In genomic region chr5:33628820-33629300, GRCm38 (mm10) we compare ENCODE assay signal across 8 mouse cellular contexts. TPM values are rescaled to one million over a fixed set of nuclear protein-coding genes. Genes with fewer than 3 reads are reported as not detected.
DNase-seq lines count a peak whose midpoint lies in the region; ATAC-seq lines count a peak whose summit lies in the region.

No protein-coding gene starts in this region.

- H3K9me3 ChIP-seq in forebrain, embryonic 10.5 days: no peaks in the 10 kb centered on the region

- peaks cover 14% of the 10 kb centered on the region for H3K36me3 ChIP-seq in forebrain, embryonic 10.5 days (replicated peaks)

- ATAC-seq in megakaryocyte, adult 5-6 weeks (ENCODE audit: poor library complexity, severe bottlenecking): peak; percentile 13

- peak; percentile 50 to 77 for DNase-seq in heart, adult 18-20 months
- no peak for DNase-seq in heart, adult 11 months
- DNase-seq in adrenal gland, postnatal 10 days: peak; percentile 73
- peak; percentile 64 for DNase-seq in forebrain, embryonic 10.5 days (ENCODE audit: extremely low spot score, low spot score)
- DNase-seq in heart, postnatal 4 days: peak; percentile 61
- DNase-seq in layer of hippocampus, postnatal 10 days (ENCODE audit: low spot score in 2 of 2): peak; percentile 46 to 58
- DNase-seq in spleen, postnatal 14 days (ENCODE audit: low spot score in 2 of 2): peak; percentile 30 to 57

- H3K27me3 ChIP-seq in forebrain, embryonic 10.5 days (ENCODE audit: poor library complexity, severe bottlenecking): no peaks in the 10 kb centered on the region

- H3K27ac ChIP-seq in forebrain, embryonic 10.5 days: peak overlapping the region; percentile 92

- 0% methylated on average over 24 of the region's 24 CpGs for WGBS in forebrain, embryonic 10.5 days

- peak overlapping the region; percentile 92 for H3K4me3 ChIP-seq in forebrain, embryonic 10.5 days

- peaks cover 36% of the 10 kb centered on the region for H3K4me1 ChIP-seq in forebrain, embryonic 10.5 days

RNA-seq across cellular contexts. Expression of gene Fam53a, which starts 0.6 kb away (rescaled TPM):
- total RNA-seq in heart, adult 18-20 months (2021): 10 to 100 TPM; 21.6 to 28.7 TPM
- total RNA-seq in adrenal gland, postnatal 10 days (2021): 10 to 100 TPM; 25.2 to 28.6 TPM
- 70.0 and 73.0 TPM in 2 replicates for polyA plus RNA-seq in forebrain, embryonic 10.5 days (2016; fragmentation: Nextera tagmentation; extraction: Ambion mirVana)
- total RNA-seq in heart, postnatal 4 days (2021): 10 to 100 TPM; 27.3 to 31.4 TPM
- 10 to 100 TPM; 20.4 to 24.0 TPM for total RNA-seq in layer of hippocampus, postnatal 10 days (2021)
- 14.0 and 14.4 TPM in 2 replicates for total RNA-seq in megakaryocyte, adult 5-6 weeks (2015)
- total RNA-seq in megakaryocyte, adult 5-6 weeks (2017): 8.2 and 9.4 TPM in 2 replicates

RNA-seq across cellular contexts. Expression of gene Gm9903, which starts 0.9 kb away (rescaled TPM):
- 1 to 10 TPM in 1 of 2 experiments, under 1 TPM in 1; 0.87 to 1.2 TPM for total RNA-seq in heart, adult 18-20 months (2021)
- under 1 TPM; 0.39 to 0.48 TPM for total RNA-seq in adrenal gland, postnatal 10 days (2021)
- 0.41 and 0.52 TPM in 2 replicates for polyA plus RNA-seq in forebrain, embryonic 10.5 days (2016; fragmentation: Nextera tagmentation; extraction: Ambion mirVana)
- 1 to 10 TPM; 1.2 to 1.5 TPM for total RNA-seq in heart, postnatal 4 days (2021)
- total RNA-seq in layer of hippocampus, postnatal 10 days (2021): under 1 TPM in 1 of 2 experiments, not detected in 1; 0.73 TPM
- 0.32 and 0.36 TPM in 2 replicates for total RNA-seq in megakaryocyte, adult 5-6 weeks (2015)
- 0.07 and 0.57 TPM in 2 replicates for total RNA-seq in megakaryocyte, adult 5-6 weeks (2017)

RNA-seq across cellular contexts. Expression of gene Slbp, which starts 23.5 kb away (rescaled TPM):
- 10 to 100 TPM; 13.5 to 14.7 TPM for total RNA-seq in heart, adult 18-20 months (2021)
- total RNA-seq in adrenal gland, postnatal 10 days (2021): 10 to 100 TPM; 50.1 to 56.5 TPM
- polyA plus RNA-seq in forebrain, embryonic 10.5 days (2016; fragmentation: Nextera tagmentation; extraction: Ambion mirVana): 335 and 357 TPM in 2 replicates
- 10 to 100 TPM; 33.4 to 41.5 TPM for total RNA-seq in heart, postnatal 4 days (2021)
- 10 to 100 TPM; 28.7 to 31.7 TPM for total RNA-seq in layer of hippocampus, postnatal 10 days (2021)
- total RNA-seq in megakaryocyte, adult 5-6 weeks (2015): 215 and 221 TPM in 2 replicates
- 234 and 254 TPM in 2 replicates for total RNA-seq in megakaryocyte, adult 5-6 weeks (2017)

RNA-seq across cellular contexts. Expression of gene Tacc3, which starts 29.1 kb away (rescaled TPM):
- 1 to 10 TPM; 1.5 to 2.5 TPM for total RNA-seq in heart, adult 18-20 months (2021)
- total RNA-seq in adrenal gland, postnatal 10 days (2021): 10 to 100 TPM; 24.0 to 31.5 TPM
- 349 TPM in 2 replicates for polyA plus RNA-seq in forebrain, embryonic 10.5 days (2016; fragmentation: Nextera tagmentation; extraction: Ambion mirVana)
- total RNA-seq in heart, postnatal 4 days (2021): 10 to 100 TPM; 53.3 to 56.9 TPM
- 10 to 100 TPM; 12.4 to 14.1 TPM for total RNA-seq in layer of hippocampus, postnatal 10 days (2021)
- 162 and 163 TPM in 2 replicates for total RNA-seq in megakaryocyte, adult 5-6 weeks (2015)
- total RNA-seq in megakaryocyte, adult 5-6 weeks (2017): 165 and 193 TPM in 2 replicates

RNA-seq across cellular contexts. Expression of gene Tmem129, which starts 29.4 kb away (rescaled TPM):
- total RNA-seq in heart, adult 18-20 months (2021): 10 to 100 TPM; 19.5 to 19.6 TPM
- 10 to 100 TPM; 18.6 to 21.7 TPM for total RNA-seq in adrenal gland, postnatal 10 days (2021)
- 38.0 and 39.5 TPM in 2 replicates for polyA plus RNA-seq in forebrain, embryonic 10.5 days (2016; fragmentation: Nextera tagmentation; extraction: Ambion mirVana)
- 10 to 100 TPM; 16.0 to 19.2 TPM for total RNA-seq in heart, postnatal 4 days (2021)
- total RNA-seq in layer of hippocampus, postnatal 10 days (2021): 10 to 100 TPM; 21.4 to 22.4 TPM
- 14.4 and 16.5 TPM in 2 replicates for total RNA-seq in megakaryocyte, adult 5-6 weeks (2015)
- 14.4 and 15.0 TPM in 2 replicates for total RNA-seq in megakaryocyte, adult 5-6 weeks (2017)
